Mouse (Mus musculus): ENCODE measurements around the gene Zc3h12b.

Zc3h12b gene

DNA sequence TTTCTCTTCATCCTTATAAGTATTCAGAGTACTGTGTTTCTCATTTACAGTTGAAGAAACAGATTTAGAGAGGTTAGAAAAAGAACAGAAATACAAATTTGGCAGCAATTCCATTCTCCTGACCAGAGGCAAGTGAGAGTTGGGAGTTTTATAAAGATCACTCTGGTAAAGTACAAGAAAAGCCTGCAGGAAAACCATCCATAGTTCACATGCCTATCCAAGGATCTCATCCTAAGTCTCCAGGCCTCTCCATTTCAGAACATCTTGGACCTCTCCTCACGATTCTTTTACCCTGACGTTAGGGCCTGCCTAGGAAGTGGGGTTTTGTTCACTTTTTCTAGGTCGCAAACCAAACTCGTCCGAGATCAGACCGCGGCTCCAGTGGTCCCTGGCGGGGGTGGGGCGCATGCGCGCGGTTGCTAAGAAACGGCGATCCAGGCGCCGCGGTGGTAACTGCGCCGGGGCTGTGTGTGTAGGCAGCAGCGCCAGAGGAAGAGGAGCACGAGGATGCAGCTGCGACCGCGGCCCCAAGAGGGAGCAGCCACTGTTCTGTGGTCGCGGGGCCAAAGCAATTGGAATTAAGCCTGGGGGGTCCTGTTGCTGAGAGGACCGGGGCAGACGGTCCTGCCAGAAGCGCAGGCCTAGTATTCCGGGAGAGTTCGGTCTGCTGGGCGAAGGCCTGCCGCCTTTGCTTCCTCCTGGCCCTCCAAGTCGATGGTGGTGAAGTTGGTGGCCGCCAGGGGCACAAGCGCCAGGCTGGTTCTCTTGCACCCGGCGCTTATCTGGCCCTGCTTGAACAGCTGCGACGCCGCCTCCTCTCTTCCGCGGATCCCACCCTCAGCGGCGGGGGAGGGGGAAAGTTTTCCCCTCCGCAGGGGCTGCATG, at the start of gene Zc3h12b:
Gene Zc3h12b (plus strand): TSS at position 452 of the 885 bp plus-strand sequence.
- DNase-seq = peak; percentile 66 to 67

DNA sequence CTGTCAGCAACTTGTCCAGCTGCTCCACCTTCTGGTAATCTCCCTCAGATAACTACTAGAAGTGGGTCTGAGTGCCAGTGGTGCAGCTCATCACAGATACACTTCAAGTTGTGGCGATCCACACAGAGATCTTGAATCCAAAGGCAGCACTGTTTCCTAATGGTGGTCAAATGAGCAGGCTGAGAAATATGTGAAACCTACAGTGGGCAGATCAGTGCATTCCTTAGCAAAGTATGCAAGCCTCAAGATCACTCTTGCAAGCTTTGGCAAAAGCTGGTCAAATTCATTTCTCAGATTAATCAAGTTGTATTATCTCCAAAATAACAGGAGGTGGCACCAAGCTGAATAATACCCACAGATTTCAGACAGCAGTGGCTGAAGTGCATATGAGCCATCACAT, 29.3 kb upstream of the Zc3h12b start:
- DNase-seq = no peak

DNA sequence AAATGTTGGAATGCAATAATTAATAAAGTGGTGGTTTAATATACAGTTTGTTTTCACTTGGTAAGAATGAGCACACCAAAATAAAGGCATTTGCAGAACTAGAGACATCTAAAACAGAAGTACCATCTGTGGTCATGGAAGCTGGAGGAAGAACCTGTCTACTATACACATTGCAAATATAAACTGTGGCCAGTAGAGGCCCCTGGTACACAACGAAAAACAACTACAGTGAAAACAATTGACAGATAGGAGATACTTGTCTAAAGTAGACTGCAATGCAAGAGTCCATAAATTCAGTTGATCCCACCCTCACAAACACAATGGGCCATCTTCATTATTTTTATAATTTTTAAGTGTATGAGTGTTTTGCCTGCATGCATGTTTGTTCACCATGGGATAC, 24.4 kb upstream of the Zc3h12b start:
- peak; percentile 6 to 15 for DNase-seq

DNA sequence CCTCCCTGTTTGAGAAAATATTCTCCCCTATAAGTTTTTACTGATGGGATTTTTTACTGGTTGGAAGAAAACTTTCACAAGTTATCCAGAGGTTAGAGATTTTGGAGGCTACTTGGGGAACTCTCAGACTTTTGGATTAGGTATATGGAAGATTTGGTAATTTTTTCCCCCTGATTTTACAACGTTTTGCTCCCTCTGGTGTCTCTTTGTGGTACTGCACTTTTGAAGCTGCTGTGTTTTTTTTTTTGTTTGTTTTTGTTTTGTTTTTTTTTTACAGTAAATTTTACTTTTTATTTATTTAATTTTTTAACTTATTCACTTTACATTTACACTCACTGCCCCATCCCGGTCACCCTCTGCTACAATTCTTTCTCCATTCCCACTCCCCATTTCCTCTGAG, 26.8 kb downstream of the Zc3h12b start:
- DNase-seq = no peak

DNA sequence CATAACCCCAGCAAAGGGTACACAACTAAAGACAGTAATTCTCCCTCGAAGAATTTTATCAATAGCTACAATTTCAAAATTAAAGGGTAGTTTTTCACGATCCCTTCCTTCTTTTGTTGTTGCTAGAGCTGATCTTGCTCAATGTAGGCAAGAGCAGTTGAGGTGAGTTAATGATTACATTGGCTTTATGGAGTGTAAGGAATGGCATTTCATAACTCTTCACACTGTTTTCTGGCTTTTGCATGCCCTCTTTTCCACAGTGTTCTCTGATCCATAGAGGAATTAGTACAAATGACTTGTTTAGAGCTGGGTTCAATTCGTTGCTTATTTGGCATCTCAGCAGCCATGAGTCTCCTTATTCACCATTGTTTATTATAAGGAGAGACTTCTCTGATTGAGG, 84.4 kb downstream of the Zc3h12b start:
- DNase-seq = no peak

DNA sequence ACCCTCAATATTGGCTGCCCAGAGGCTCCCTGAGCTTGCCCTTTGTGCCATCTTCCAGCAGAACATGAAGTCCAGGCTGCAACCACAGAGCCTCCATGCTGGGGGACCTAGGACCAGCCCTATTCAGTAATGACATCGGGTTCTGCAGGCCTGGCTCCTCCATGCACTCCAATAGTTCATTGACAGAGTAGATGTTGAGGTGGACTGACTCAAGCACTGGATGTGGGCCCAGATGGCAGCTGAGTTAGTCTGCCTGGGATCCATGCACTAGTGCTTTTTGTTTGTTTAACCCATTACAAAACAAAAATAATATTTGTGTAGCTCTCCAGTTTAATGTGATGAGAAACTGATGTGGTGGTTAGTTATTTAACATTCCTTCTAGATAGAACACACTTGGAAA, 90.3 kb downstream of the Zc3h12b start:
- DNase-seq = no peak

DNA sequence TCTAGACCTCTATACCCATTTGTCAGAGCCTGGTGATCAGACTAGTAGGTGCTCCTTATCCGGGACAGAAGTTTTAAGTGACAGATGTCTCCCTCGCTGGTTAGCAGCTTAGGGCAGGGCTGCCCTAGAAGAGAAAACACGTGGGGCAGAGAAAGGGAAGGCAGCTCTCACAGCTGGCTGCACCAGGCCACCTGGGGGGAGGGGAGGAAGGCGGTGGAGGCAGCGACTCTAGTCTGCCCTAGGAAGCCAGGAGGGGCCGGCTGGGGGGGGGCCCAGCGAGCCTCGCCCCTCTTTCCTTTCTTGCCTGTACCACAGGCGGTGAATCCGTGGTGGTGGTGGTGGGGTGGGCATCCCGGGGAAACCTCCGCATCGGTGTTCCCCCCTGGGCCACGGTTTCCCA, 141.3 kb downstream of the Zc3h12b start:
- no peak for DNase-seq

DNA sequence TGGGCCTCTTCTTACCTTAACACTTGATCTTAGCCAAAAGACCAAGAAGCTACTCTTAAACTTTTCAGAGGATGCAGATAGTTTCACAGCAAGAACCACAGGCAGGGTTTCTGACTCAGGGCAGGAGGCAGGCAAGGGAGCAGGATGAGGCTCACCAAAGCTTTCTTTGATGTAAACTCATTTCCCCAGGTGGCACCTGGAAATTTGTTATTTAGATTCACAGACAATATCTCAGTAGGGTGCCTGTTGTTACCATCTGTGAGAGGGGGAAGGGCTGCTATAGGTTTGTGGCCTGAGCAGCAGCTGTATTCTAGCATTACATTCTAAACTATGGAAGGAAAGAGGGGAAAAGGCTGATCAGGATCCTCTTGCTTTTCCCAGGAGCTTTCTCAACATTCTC, 169.6 kb downstream of the Zc3h12b start:
- DNase-seq = no peak

DNA sequence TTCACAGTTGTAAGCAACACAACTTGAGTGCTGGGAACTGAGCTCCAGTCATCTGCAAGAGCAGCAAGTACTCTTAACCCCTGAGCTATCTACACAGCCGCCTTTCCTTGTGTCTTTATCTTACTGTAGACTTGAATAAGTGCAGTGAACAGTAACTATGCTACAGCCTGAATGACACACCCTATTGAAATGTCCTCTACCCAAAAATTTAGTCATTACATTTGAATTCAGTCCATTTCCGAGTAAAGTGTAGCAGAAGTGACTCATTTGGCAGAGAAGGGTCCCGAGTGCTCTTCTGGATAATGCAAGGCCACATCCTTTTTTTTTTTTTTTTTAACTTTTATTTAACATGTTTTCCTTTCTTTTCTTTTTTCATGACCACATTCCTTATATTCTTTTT, 191.2 kb downstream of the Zc3h12b start:
- no peak for DNase-seq

DNA sequence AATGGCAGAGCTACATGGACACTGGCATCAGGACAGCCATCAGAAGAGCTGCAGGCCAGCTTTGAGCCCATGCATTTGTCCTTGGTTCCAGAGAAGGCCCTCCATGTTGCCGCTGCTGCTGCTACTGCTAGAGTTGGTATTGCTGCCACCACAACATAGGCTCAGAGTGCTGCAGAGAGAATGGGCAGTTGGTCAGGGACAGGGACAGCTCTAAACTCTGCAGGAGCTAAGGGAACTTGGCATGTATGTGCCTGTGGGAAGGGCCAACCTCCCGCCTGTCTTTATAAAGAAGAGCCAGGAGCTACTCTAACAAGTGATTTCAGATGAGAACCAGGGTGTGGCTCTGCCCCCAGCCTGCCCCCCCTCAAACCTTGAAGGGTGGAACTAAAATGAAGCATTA, 224.0 kb downstream of the Zc3h12b start:
- peak; percentile 18 to 29 for DNase-seq

DNA sequence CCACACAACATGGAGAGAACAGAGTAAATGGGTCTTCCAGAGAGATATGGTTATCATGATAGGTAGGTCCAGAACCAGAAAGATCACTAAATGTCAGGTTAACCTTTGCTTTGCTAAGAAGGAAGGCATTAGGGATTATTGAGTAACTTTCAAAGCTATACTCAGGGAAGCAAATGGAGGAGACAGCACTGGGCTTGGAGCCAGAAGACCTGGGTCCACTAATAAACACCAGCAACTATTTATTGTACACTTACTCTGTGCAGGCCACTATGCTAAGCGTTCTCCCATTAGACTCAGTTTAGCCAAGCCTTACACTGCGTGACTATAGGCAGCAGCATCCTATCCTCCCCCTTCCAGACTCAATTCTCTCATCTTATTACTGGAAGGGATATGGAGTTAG, 234.0 kb downstream of the Zc3h12b start:
- DNase-seq = no peak

DNA sequence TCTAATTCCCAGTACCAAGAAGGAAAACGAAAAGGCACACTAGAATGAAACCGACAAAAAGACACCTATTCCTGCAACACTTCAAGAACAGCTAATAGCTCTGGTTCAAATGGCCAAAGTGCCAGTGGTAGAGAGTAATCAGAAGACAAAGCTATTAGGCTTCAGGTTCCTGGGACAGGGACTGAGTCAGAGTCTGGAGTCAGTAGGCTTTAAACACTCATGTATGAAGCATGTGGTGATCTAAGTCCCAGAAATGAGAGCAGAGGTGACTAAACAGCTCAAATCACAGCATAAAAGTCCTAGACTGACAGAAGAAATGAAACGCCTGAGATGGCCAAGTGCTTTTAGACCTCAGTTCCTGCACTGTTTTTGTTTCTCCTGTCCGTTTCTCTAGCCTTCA, 236.7 kb downstream of the Zc3h12b start:
- no peak for DNase-seq

DNA sequence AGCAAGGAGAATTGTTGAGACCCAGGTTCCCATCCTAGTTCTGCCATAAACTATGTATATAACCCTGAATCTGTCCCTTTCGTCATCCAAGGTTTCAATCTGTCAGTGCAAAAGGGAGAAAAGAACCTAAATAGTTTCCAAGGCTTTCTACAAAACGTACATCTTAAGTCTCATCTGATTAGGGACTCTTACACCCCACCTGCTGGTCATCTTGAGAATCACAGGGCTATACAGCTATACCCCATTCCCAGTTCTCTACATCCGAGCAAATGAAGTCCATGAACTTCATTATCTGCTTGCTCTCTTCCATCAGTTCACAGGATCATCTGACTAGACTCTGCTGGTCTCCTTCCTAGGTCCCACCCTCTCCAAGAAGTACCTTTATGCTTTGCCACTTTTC, 239.3 kb downstream of the Zc3h12b start:
- peak; percentile 27 to 47 for DNase-seq

DNA sequence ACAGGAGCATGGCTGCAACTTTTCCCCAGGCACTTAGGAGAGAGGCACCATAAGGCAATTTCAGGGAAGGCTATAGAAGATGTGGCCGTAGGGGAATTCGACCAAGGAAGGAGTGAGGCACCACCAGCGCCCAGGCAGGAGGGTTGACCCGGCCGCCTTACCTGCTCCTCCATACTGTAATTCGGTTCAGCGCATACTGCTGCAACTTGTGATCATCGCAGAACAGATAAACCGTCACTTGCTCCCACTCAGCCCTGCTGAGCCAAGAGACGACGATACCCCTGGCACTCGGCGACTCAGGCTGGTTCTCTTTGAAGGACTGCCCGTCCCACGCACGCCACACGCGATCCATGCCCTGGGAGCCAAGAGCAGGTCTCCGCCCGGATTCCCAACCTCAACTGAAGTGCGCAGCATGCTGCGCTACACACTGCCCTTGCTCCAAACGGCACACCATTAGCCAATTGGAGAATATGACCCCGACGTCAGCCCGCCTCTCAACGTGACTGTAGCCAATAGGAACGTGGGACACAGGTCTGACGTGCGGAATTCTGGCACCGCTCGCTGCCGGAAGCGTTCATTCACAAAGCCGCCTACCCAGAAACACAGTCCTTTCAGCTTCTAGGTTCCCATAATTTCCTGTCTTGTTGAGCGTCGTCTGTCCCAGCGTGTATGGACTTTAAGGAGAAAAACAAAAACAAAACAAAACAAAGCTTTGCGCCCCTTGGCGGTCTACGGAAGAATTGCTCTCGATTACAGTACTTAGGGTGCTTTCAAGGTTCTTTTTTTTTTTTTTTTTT, 245.2 kb downstream of the Zc3h12b start, which contains the start of gene Las1l:
Gene Las1l (minus strand): TSS at position 466 of the 797 bp plus-strand sequence.
- peak; percentile 88 to 90 for DNase-seq

DNA sequence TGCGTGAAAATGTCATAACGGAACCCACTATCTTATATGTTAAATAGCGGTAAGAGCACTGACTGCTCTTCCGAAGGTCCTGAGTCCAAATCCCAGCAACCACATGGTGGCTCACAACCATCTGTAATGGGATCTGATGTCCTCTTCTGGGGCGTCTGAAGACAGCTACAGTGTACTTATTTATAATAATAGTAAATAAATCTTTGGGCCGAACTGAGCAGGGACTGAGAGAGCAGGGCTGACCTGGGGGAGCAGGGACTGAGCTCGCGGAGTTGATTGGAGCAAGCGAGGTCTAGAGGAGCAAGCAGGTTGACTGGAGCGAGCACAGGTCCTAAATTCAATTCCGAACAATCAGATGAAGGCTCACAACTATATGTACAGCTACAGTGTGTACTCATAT, 246.0 kb downstream of the Zc3h12b start:
- peak; percentile 8 to 30 for DNase-seq

DNA sequence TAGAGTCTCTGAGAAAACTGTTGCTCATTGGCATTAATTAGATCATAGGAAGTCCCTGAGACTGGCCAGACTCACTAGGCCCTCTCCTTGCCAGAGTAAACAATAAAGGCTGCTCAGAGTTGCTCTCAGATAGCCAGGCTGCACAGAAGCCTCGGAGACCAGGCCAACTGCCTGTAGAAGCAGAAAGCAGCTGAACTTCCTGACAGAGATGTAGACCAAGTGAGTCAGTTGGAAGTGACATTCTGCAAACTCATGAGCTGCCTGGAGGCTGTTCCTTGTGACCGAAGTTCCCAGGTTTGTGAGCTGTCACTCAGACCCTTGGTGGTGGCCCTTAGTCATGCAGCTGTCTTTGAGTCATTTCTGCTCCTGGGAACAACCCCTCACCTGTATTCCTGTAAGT, 251.9 kb downstream of the Zc3h12b start:
- DNase-seq = no peak

DNA sequence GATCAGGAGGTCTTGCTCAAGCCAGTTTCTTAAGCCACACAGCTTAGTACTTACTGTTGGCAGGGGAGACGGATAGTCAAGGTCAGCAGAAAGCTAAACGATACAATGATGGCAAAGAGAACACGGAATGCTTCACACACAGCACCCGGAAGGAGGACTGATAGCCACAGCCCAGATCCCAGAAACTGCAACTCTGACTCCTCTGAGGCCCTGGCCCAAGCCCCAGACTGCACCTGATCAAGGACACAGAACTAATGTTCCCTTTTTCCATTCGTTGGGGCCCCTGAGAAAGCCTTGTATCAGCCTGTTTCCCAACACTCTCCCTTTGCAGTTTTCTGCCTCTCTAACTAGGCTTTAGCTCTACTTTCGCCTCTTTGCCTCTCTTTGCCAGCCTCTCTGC, 253.6 kb downstream of the Zc3h12b start:
- DNase-seq = no peak

DNA sequence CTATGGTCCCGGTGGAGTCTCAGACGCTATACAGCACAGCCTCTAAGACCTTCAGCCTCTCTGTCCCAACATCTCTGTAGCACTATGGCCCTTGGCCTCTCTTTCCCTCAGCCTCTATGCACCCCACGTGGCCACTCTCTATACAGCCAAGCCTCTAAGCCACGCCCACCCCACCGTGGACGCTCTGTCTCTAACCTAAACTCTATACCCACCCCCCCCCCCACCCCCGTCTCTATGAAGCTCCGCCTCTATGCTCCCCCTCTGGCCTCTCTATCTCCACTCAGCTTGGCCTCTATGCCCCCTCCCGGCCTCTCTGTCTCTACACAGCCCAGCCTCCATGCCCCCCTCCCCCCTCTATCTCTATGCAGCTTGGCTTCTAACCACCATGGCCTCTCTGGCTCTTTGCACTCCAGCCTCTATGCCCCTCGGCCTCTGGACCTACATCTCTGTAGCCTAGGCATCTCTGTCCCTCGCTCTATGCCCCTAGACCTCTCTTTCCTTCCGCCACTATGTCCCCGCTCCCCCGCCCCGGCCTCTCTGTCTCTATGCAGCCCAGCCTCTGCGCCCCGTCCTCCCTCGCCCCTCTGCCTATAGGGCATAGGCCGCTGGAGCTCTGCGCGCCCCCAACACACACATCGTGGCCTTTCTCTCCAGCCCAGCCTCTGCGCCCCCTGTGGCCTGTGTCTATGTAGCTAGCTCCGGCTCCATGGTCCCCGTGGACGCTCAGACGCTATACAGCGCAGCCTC, 256.5 kb downstream of the Zc3h12b start:
- peak; percentile 81 to 85 for DNase-seq

DNA sequence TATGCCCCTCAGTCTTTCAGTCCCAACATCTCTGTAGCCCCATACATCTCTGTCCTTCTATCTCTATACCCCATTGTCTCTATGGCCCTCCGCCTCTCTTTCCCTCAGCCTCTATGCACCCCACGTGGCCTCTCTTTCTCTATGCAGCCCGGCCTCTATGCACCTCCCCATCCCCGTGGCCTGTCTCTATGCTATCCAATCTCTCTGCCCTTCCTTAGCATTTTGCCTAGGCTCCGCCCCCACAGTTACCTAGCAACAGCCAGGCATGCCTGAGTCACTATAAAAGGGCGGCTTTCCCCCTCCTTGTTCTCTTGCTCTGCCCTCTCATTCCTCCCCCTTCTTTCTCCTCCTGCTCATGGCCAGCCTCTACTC, 257.1 kb downstream of the Zc3h12b start:
- DNase-seq = peak; percentile 76 to 82

DNA sequence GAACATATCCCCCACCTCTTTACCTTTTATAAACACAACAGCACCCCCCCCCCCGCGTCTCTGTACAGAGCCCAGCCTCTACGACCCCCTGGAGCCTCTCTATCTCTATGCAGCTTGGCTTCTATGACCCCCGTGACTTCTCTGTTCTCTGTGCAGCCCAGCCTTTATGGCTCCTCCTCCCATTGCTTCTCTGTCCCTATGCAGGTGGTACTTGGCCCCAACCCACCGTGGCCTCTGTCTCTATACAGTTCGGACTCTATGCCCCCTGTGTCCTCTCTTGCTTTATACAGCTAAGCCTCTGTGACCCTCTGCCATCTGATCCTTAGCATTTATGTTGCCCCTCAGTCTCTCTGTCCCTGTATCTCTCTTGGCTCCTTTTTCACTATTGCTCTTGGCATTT, 257.6 kb downstream of the Zc3h12b start:
- DNase-seq = no peak

DNA sequence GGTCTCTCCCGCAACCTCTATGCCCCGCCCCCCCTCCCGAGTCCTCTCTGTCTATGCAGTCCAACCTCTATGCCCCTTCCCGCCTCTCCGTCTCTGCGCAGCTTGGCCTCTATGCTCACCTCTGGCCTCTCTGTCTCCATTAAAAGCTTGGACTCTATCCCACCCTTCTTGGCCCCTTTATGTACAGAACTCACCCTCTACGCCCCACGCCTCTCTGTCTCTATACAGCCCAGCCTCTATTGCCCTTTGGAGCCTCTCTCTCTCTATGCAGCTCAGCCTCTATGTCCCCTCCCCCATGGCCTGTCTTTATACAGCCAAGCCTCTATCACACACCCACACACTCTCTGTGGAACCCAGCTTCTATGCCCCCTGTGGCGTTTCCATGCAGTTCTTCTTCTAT, 258.5 kb downstream of the Zc3h12b start:
- DNase-seq = no peak
